Mouse (Mus musculus) liver, embryonic 16.5 days (tissue): ENCODE data around the gene Mpc1. TPM values are rescaled to one million over a fixed set of nuclear protein-coding genes. Genes with fewer than 3 reads are reported as not detected.

Source experiments
- ATAC-seq: fragments of 200-750 bp; cut with Nextera tagmentation; 2 replicates; pipeline ENCODE4 v1.8.0; 2017; ENCODE audit warnings: low read depth, mild to moderate bottlenecking, moderate number of reproducible peaks, moderate library complexity
- H3K27ac ChIP-seq: fragments of 300-500 bp; sonication (generic); 2 replicates; pipeline ENCODE4 v1.5.1; 2014; ENCODE audit warnings: mild to moderate bottlenecking, low read length
- H3K27me3 ChIP-seq: fragments of 300-500 bp; sonication (generic); 2 replicates; pipeline ENCODE4 v1.6.1; 2014; ENCODE audit warnings: low read depth, low read length, mixed read lengths; ENCODE audit not compliant: control insufficient read depth, insufficient read depth
- H3K36me3 ChIP-seq: fragments of 300-500 bp; sonication (generic); 2 replicates; pipeline ENCODE4 v1.6.1; 2014; ENCODE audit warnings: mild to moderate bottlenecking; ENCODE audit not compliant: control insufficient read depth, insufficient read depth
- H3K4me1 ChIP-seq: fragments of 300-500 bp; sonication (generic); 2 replicates; pipeline ENCODE4 v1.6.1; 2014; ENCODE audit warnings: low read depth, low read length, mixed read lengths; ENCODE audit not compliant: control insufficient read depth
- H3K4me2 ChIP-seq: fragments of 300-500 bp; sonication (generic); 2 replicates; pipeline ENCODE4 v1.6.1; 2014; ENCODE audit warnings: low read depth, low read length, mixed read lengths
- H3K4me3 ChIP-seq: fragments of 300-500 bp; sonication (generic); 2 replicates; pipeline ENCODE4 v1.5.1; 2014; ENCODE audit warnings: low read depth, mild to moderate bottlenecking, low read length
- H3K9ac ChIP-seq: fragments of 300-500 bp; sonication (generic); 2 replicates; pipeline ENCODE4 v1.6.1; 2014; ENCODE audit warnings: low read depth, low read length
- H3K9me3 ChIP-seq: fragments of 300-500 bp; sonication (generic); replicated peaks from 2 replicates; pipeline ENCODE4 v1.6.1; 2016; ENCODE audit warnings: low read length; ENCODE audit not compliant: control insufficient read depth
- WGBS: fragments of 180-500 bp; shearing (Covaris S2); extraction: QIAGEN DNeasy Blood & Tissue Kit; methylation state at CpG from one replicate; pipeline ENCODE4 v1.1.7; 2014; ENCODE audit not compliant: insufficient replicate concordance; 5-methylcytosine and 5-hydroxymethylcytosine counted together
- polyA plus RNA-seq: library from polyadenylated mRNA; unstranded; fragments of >200 nt; fragmentation: Nextera tagmentation; extraction: Ambion mirVana; gene quantifications from 2 replicates; pipeline ENCODE4 v1.2.1, GENCODE M21; 2015

Gene Mpc1
- polyA plus RNA-seq = 168 and 173 TPM in 2 replicates

GRCm38 (mm10) chr17:8282821-8283525, at the start of gene Mpc1:
Gene Mpc1 (plus strand): TSS chr17:8282904.
- Histone ChIP-seq H3K9ac (peak within 1 kb of the TSS; percentile 78), H3K27me3 (no peaks in the 10 kb centered on the region), H3K9me3 (no peaks in the 10 kb centered on the region), H3K36me3 (no peaks in the 10 kb centered on the region), H3K4me3 (peak within 1 kb of the TSS; percentile 71), H3K4me2 (peak within 1 kb of the TSS; percentile 95), H3K27ac (peak within 1 kb of the TSS; percentile 90), H3K4me1 (peaks cover 23% of the 10 kb centered on the region)
- WGBS = under 1% methylated on average over 35 of the region's 35 CpGs
- ATAC-seq = peak; percentile 56

GRCm38 (mm10) chr17:8233618-8234214, 49.0 kb upstream of the Mpc1 start:
- H3K9ac ChIP-seq = no peak overlapping the region
- H3K4me3 ChIP-seq = no peak overlapping the region
- no peaks in the 10 kb centered on the region for H3K9me3 ChIP-seq
- H3K4me2 ChIP-seq = no peak overlapping the region
- no peak overlapping the region for H3K27ac ChIP-seq
- H3K36me3 ChIP-seq = no peaks in the 10 kb centered on the region
- WGBS = 47% methylated on average over 15 of the region's 15 CpGs
- no peaks in the 10 kb centered on the region for H3K27me3 ChIP-seq
- no peaks in the 10 kb centered on the region for H3K4me1 ChIP-seq
- ATAC-seq = no peak

GRCm38 (mm10) chr17:8234537-8234936, 48.2 kb upstream of the Mpc1 start:
- 50% methylated on average over 4 of the region's 4 CpGs for WGBS
- Histone ChIP-seq H3K4me3 (no peak overlapping the region), H3K9ac (no peak overlapping the region), H3K27ac (no peak overlapping the region), H3K4me1 (no peaks in the 10 kb centered on the region), H3K27me3 (no peaks in the 10 kb centered on the region), H3K36me3 (no peaks in the 10 kb centered on the region), H3K9me3 (no peaks in the 10 kb centered on the region), H3K4me2 (no peak overlapping the region)
- no peak for ATAC-seq

- no peaks in the 10 kb centered on the region for H3K4me1 ChIP-seq
- WGBS = 28% methylated on average over 3 of the region's 3 CpGs
Measured at GRCm38 (mm10) chr17:8235743-8236142, 47.0 kb upstream of the Mpc1 start, which contains the start of gene Ccr6. Gene Ccr6 (plus strand): TSS chr17:8236043.

GRCm38 (mm10) chr17:8238012-8238710, 44.5 kb upstream of the Mpc1 start:
- H3K4me2 ChIP-seq = no peak overlapping the region
- H3K9ac ChIP-seq = no peak overlapping the region
- no peak for ATAC-seq
- H3K27ac ChIP-seq = no peak overlapping the region
- no peaks in the 10 kb centered on the region for H3K9me3 ChIP-seq
- no peak overlapping the region for H3K4me3 ChIP-seq
- no peaks in the 10 kb centered on the region for H3K27me3 ChIP-seq
- no peaks in the 10 kb centered on the region for H3K4me1 ChIP-seq
- WGBS = 48% methylated on average over 15 of the region's 15 CpGs
- H3K36me3 ChIP-seq = no peaks in the 10 kb centered on the region

More at GRCm38 (mm10) chr17:8235743-8236142, 47.0 kb upstream of the Mpc1 start, which contains the start of gene Ccr6:
- no peaks in the 10 kb centered on the region for H3K36me3 ChIP-seq
- no peak within 1 kb of the TSS for H3K27ac ChIP-seq
- no peak within 1 kb of the TSS for H3K4me2 ChIP-seq
- no peak within 1 kb of the TSS for H3K9ac ChIP-seq
- H3K27me3 ChIP-seq = no peaks in the 10 kb centered on the region
- H3K4me3 ChIP-seq = no peak within 1 kb of the TSS
- H3K9me3 ChIP-seq = no peaks in the 10 kb centered on the region
- ATAC-seq = no peak

GRCm38 (mm10) chr17:8239561-8239960, 43.1 kb upstream of the Mpc1 start:
- Histone ChIP-seq H3K9me3 (no peaks in the 10 kb centered on the region), H3K36me3 (no peaks in the 10 kb centered on the region), H3K27ac (no peak overlapping the region), H3K4me3 (no peak overlapping the region), H3K9ac (no peak overlapping the region), H3K4me2 (no peak overlapping the region), H3K4me1 (no peaks in the 10 kb centered on the region), H3K27me3 (no peaks in the 10 kb centered on the region)
- no peak for ATAC-seq
- WGBS = 50% methylated on average over 3 of the region's 3 CpGs

GRCm38 (mm10) chr17:8240517-8240916, 42.2 kb upstream of the Mpc1 start:
- Histone ChIP-seq H3K4me1 (no peaks in the 10 kb centered on the region), H3K27ac (no peak overlapping the region), H3K27me3 (no peaks in the 10 kb centered on the region), H3K4me2 (no peak overlapping the region), H3K9me3 (no peaks in the 10 kb centered on the region), H3K36me3 (no peaks in the 10 kb centered on the region), H3K9ac (no peak overlapping the region), H3K4me3 (no peak overlapping the region)
- no peak for ATAC-seq
- 43% methylated on average over 4 of the region's 4 CpGs for WGBS

GRCm38 (mm10) chr17:8241645-8242044, 41.1 kb upstream of the Mpc1 start:
- H3K36me3 ChIP-seq = no peaks in the 10 kb centered on the region
- no peak overlapping the region for H3K4me3 ChIP-seq
- H3K27me3 ChIP-seq = no peaks in the 10 kb centered on the region
- no peak overlapping the region for H3K9ac ChIP-seq
- no peaks in the 10 kb centered on the region for H3K9me3 ChIP-seq
- no peaks in the 10 kb centered on the region for H3K4me1 ChIP-seq
- 76% methylated on average over 12 of the region's 12 CpGs for WGBS
- H3K4me2 ChIP-seq = no peak overlapping the region
- no peak overlapping the region for H3K27ac ChIP-seq
- no peak for ATAC-seq

- H3K4me2 ChIP-seq = no peak overlapping the region
- no peak overlapping the region for H3K9ac ChIP-seq
- no peaks in the 10 kb centered on the region for H3K9me3 ChIP-seq
- WGBS = 63% methylated on average over 11 of the region's 11 CpGs
- ATAC-seq = no peak
- no peaks in the 10 kb centered on the region for H3K36me3 ChIP-seq
- H3K27me3 ChIP-seq = no peaks in the 10 kb centered on the region
- no peak overlapping the region for H3K4me3 ChIP-seq
- no peaks in the 10 kb centered on the region for H3K4me1 ChIP-seq
- no peak overlapping the region for H3K27ac ChIP-seq
Measured at GRCm38 (mm10) chr17:8242186-8242585, 40.5 kb upstream of the Mpc1 start.
